Mouse (Mus musculus) retina, postnatal 1 day (tissue): ENCODE data around the gene B4galt3.
"Not testable (repeated sequence)": the region's sequence is repeated elsewhere in the genome, so short reads cannot be mapped to it uniquely, and the experiment has no call there.

ENCODE experiments used
- DNase-seq: peaks from one replicate; pipeline ENCODE4 v3.0.0-alpha.2; 2012

The B4galt3 gene

DNA sequence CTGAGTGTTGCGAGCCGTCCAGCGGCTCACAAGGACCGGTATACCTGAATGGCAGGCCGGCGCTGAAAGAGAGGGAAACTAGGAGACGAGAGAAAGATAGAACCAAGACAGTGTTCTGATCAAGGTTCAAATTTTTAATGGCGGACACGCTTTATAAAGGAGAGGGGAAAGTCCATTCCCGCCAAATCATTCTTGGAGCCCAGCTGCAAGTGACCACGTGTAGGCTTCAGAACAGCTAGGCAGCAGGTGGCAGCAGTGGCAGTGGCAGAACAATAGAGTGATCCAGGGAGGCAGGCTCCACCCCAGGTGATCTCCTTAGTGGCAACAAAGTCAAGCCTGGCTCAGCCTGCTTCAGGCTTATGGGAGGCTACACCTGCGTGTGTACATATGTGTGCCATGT is 28.2 kb upstream of the B4galt3 start:
- not testable (repeated sequence) for DNase-seq

GRCm38 (mm10) chr1:171245353-171245752 is 24.8 kb upstream of the B4galt3 start:
- no peak for DNase-seq

DNA sequence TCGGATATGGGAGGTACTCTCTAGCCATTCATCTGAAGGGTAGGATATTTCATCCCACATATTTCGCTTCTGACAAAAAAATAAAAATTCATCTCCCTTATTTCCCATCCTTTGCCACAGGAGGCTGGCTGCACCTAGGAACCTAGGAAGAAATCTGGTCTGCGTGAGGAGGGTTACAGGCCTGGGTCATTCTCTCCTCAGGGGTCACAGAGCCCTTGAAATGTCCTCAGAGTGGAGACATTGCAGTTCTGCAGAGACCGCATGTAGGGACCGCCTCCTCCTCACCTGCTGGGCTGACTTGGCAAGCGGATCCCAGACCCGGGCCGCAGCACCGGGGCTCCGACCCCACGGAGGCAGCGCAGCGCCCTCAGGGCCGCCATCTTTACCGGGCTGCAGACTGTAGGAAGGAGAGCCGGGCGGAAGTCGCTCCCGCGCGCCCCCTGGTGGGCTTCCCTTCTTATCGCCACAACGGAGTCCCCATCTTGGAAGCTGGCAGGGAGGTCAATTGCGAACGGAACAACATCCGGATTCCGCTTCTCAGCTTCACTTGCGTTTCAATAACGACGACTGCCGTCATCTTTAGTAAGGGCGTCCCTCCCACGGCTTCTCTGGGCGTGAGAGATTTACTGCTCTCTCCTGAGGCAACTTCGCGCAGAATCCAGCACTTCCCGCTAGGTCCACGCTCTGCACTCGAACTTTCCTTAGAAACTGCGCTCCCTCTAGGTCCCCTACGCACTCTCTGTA is 23.2 kb upstream of the B4galt3 start:
- peak; percentile 99 for DNase-seq

DNA sequence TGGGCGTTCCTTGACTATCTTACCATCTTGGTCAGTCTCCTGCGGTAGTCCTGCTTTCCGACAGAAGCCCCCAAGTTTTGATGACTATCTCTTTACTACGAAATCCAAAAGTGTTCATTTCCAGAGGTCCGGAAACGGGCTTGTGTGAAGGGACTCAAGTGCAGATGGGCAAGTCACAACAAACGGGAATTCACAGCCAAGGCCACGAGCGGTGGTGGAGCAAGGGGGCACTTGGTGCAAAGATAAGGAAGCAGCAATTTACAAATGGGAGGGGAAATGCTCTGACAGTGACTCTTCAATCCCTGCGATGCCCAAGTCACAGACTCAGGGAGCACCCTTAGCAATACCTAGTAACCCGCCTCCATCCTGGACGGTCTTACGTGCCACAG is 22.7 kb upstream of the B4galt3 start:
- no peak for DNase-seq

- DNase-seq, result no peak
Measured at GRCm38 (mm10) chr1:171247916-171248315, 22.2 kb upstream of the B4galt3 start.

- DNase-seq, result peak; percentile 69
Measured at GRCm38 (mm10) chr1:171248386-171249226, 21.5 kb upstream of the B4galt3 start.

DNA sequence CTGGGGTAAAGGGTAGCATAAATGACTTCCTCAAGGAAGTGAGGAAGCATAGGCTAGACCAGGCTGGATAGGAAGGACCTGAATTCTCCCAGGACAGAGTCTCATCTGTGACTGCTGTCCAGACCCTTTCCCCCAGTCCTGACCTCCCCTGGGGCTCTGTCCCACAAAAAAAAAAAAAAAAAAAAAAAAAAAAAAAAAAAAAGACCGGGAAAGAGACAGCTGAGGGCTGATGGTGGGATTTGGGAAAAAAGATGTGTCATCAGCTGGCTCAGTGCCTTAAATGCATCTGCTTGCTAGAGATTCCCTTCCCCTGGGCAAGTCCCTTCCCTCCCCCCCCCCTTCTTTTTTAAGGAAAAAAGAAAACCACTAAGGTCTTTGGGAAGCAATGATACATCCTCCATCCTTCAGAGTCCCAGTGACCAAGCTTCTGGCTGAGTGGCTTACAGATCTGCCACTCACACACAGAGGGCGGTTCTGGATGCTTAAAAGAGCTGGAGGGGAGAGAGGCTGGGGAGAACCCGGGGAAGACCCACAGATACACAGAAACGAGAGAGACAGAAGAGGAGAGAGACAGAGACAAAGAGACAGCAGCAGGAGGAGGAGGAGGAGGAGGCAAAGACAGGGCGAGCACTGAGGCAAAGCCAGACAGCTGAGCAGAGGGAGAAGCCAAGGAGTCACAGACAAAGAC is 20.1 kb upstream of the B4galt3 start, which contains the start of gene Adamts4:
Gene Adamts4 (plus strand): TSS at position 509 of the 688 bp plus-strand sequence.
- DNase-seq, result peak; percentile 86

GRCm38 (mm10) chr1:171250680-171251593 is 19.2 kb upstream of the B4galt3 start, which contains the start of gene Ndufs2:
Gene Ndufs2, minus strand, starts transcription at chr1:171251388.
- DNase-seq, result peak; percentile 65

GRCm38 (mm10) chr1:171251594-171252324 is 18.4 kb upstream of the B4galt3 start:
- DNase-seq, result peak; percentile 81

GRCm38 (mm10) chr1:171252415-171252814 is 17.7 kb upstream of the B4galt3 start:
- DNase-seq, result peak; percentile 43

DNA sequence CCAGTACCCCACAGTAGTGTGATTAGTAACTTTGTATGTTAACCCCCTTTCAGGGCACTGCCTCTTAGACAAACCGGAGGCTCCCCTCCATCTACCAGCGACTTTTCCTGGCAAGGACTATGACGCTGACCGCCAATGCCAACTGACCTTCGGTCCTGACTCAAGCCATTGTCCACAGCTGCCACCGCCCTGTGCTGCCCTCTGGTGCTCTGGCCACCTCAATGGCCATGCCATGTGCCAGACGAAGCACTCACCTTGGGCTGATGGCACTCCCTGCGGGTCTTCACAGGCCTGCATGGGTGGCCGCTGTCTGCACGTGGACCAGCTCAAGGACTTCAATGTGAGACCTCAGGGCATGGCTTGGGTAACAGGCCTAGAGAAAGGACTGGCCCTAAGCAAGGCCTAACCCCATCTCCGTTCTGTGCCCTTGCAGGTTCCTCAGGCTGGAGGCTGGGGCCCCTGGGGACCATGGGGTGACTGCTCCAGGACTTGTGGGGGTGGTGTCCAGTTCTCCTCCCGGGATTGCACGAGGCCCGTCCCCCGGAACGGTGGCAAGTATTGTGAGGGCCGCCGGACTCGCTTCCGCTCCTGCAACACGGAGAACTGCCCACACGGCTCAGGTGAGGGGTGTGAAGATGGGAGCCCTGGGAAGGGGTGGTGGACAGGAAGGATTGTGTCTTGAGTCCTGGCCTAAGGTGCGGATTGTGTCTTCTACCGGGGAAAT is 13.9 kb upstream of the B4galt3 start:
- DNase-seq, result no peak

GRCm38 (mm10) chr1:171256937-171257548 is 13.1 kb upstream of the B4galt3 start:
- peak; percentile 83 for DNase-seq

GRCm38 (mm10) chr1:171257781-171258180 is 12.3 kb upstream of the B4galt3 start:
- no peak for DNase-seq

- no peak for DNase-seq
Measured at GRCm38 (mm10) chr1:171258921-171259320, 11.2 kb upstream of the B4galt3 start.

DNA sequence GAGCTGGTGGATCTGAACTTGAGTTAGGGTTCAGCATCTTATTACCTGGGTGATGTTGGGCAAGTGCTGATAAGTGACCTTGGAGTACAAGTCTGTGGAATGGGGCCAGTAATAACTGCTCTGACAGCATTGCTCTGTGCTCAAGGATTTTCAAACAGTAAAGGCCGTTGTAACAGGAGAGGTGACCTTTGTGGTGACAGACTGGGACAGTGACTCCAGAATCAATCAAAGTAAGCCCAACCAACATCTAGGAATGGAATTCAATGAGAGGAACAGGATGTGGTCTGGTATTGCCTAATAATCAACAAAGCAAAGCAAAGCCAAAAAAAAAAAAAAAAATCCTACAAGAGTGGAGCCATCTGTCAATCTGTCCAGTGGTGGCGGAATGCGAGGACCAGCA is 9.8 kb upstream of the B4galt3 start:
- no peak for DNase-seq

DNA sequence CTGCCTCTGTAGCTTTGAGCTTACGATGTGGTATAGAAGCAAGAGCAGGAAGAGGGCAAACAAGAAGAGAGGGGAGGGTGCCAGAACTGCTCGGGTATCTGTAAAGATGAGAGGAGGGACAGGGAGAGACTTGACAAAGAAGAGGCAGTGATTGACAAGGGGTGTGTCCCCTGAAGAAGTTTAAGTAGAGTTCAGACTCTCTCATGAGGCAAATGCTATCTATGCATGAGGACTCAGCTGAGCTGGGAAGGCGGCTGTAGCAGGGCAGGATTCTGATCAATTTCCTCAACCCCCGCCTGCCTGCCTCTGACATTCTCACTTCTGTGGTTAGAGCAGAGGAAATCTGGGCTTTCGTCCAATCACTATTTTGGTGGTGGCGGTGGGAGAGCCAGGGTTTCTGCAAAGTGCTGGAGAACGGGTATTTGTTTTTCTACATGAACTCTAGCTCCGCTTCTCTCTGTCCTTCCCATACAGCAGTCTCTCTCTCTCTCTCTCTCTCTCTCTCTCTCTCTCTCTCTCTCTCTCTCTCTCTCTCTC is 7.5 kb upstream of the B4galt3 start:
- DNase-seq, result no peak

GRCm38 (mm10) chr1:171263185-171263611 is 6.9 kb upstream of the B4galt3 start:
- peak; percentile 89 for DNase-seq

DNA sequence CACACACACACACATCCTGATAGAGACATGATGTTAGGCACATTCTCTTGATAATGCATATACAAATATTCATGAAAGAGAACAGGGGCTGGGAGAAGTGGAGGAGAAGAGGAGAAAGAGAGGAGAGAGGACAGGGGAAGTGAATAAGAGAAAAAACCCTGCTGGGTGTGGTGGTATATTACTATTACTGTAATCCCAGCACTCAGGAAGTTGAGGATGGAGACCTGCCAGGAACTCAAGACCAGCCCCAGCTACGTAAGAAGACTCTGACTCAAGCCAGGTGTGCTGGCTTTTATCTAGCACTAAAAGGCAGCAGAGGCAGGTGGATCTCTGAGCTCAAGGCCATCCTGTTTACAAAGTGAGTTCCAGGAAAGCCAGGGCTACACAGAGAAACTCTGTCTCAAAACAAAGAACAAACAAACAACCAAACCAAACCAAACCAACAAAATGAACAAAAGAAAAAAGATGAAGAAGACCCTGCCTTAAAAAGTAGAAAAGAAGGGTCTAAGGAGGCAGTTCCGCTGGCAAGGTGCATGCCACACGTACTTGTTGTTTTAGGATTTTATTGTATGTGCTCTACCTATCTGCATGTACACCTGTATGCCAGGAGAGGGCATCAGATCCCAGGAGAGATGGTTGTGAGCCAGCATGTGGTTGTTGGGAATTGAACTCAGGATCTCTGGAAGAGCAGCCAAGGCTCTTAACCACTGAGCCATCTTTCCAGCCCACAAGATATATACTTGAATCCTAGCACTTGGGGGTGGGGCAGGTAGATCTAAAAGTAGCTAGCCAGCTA is 6.3 kb upstream of the B4galt3 start:
- no peak for DNase-seq
